Mouse (Mus musculus): ENCODE measurements around the gene Cd200r3.

GRCm38 (mm10) chr16:44964526-44965374 is 21.3 kb downstream of the Cd200r3 start:
- TF ChIP-seq CTCF (IDR thresholded peaks at IDR 0.05; ENCODE audit: low read depth) = no peak
- no peak for TF ChIP-seq EP300 (IDR thresholded peaks at IDR 0.05; ENCODE audit: low read depth)

Data from liver, embryonic 14.5 days (tissue).